Mouse (Mus musculus): Measurements from ENCODE around the gene Gng7.

GRCm38 (mm10) chr10:80928586-80929298 is 86.0 kb downstream of the Gng7 start:
- TF ChIP-seq CTCF (IDR thresholded peaks at IDR 0.05; ENCODE audit: borderline replicate concordance, control insufficient read depth, extremely low read depth, insufficient read depth, low read length, poor library complexity): peak; percentile 93
- TF ChIP-seq POLR2A (IDR thresholded peaks at IDR 0.05; ENCODE audit: control insufficient read depth, extremely low read depth, insufficient read depth, low read length, poor library complexity): peak; percentile 6; the same call in 1 of the 2 replicates
